Mouse (Mus musculus) MEL (cell line): ENCODE data around the gene Uox. TPM values are rescaled to one million over a fixed set of nuclear protein-coding genes. Genes with fewer than 3 reads are reported as not detected.

Source experiments
- DNase-seq: peaks from one replicate; pipeline ENCODE4 v3.0.0; 2011; ENCODE audit warnings: low read depth, low spot score
- H3K27ac ChIP-seq: 2 replicates; pipeline ENCODE4 v1.5.1; 2012; ENCODE audit warnings: low read depth, mild to moderate bottlenecking, control low read depth, low read length, moderate library complexity; ENCODE audit not compliant: control insufficient read depth
- H3K27me3 ChIP-seq, 2 experiments: fragments of 150-350 bp in 1 of 2; sonication (generic) in 1 of 2; 2 replicates each; pipeline ENCODE4 v1.6.1; 2012; ENCODE audit warnings: low read length in 2 of 2, mild to moderate bottlenecking in 2 of 2, improper control_type of control experiment in 1 of 2, moderate library complexity in 1 of 2; ENCODE audit not compliant: insufficient read depth in 2 of 2, control insufficient read depth in 1 of 2
- H3K36me3 ChIP-seq, 2 experiments: 2 replicates each; pipeline ENCODE4 v1.6.1; 2012 to 2014; ENCODE audit warnings: low read length in 2 of 2, improper control_type of control experiment in 1 of 2, inconsistent platforms in 1 of 2, mild to moderate bottlenecking in 1 of 2; ENCODE audit not compliant: insufficient read depth in 2 of 2, control insufficient read depth in 1 of 2
- H3K4me1 ChIP-seq, 2 experiments: fragments of 150-350 bp in 1 of 2; sonication (generic) in 1 of 2; 2 replicates each; pipeline ENCODE4 v1.6.1; 2012; ENCODE audit warnings: low read length in 2 of 2, improper control_type of control experiment in 1 of 2, mild to moderate bottlenecking in 1 of 2; ENCODE audit not compliant: insufficient read depth in 2 of 2, control insufficient read depth in 1 of 2
- H3K4me3 ChIP-seq, 2 experiments: fragments of 150-350 bp in 1 of 2; sonication (generic) in 1 of 2; 2 replicates each; pipeline ENCODE4 v1.5.1; 2012; ENCODE audit warnings: low read depth in 2 of 2, low read length in 2 of 2, mild to moderate bottlenecking in 2 of 2, moderate library complexity in 2 of 2, control low read depth in 1 of 2, improper control_type of control experiment in 1 of 2; ENCODE audit not compliant: control insufficient read depth in 1 of 2, insufficient read depth in 1 of 2
- H3K79me2 ChIP-seq: 2 replicates; pipeline ENCODE4 v1.6.1; 2012; ENCODE audit warnings: mild to moderate bottlenecking, low read length, moderate library complexity; ENCODE audit not compliant: control insufficient read depth, poor library complexity, insufficient read depth
- H3K9ac ChIP-seq: 2 replicates; pipeline ENCODE4 v1.6.1; 2012; ENCODE audit warnings: low read depth, mild to moderate bottlenecking, control low read depth, low read length, moderate library complexity; ENCODE audit not compliant: control insufficient read depth, poor library complexity, severe bottlenecking
- H3K9me3 ChIP-seq: fragments of 150-350 bp; sonication (generic); replicated peaks from 2 replicates; pipeline ENCODE4 v1.6.1; 2012; ENCODE audit warnings: mild to moderate bottlenecking, low read length, improper control_type of control experiment, moderate library complexity; ENCODE audit not compliant: insufficient read depth
- CHD1 ChIP-seq: IDR thresholded peaks from 2 replicates; pipeline ENCODE4 v1.6.1; 2012; ENCODE audit warnings: low read depth, mild to moderate bottlenecking, inconsistent platforms, low read length, improper control_type of control experiment
- EP300 ChIP-seq, 2 experiments: IDR thresholded peaks; 2 replicates each; pipeline ENCODE4 v1.6.1; 2011; ENCODE audit warnings: improper control_type of control experiment in 2 of 2, low read length in 2 of 2, low read depth in 1 of 2, mild to moderate bottlenecking in 1 of 2
- ETS1 ChIP-seq: IDR thresholded peaks from 2 replicates; pipeline ENCODE4 v1.6.1; 2012; ENCODE audit warnings: low read depth, mild to moderate bottlenecking, inconsistent platforms, low read length, improper control_type of control experiment, moderate library complexity
- GABPA ChIP-seq: IDR thresholded peaks from 2 replicates; pipeline ENCODE4 v1.6.1; 2012; ENCODE audit warnings: low read depth, mild to moderate bottlenecking, inconsistent platforms, low read length, improper control_type of control experiment, moderate library complexity
- JUND ChIP-seq: IDR thresholded peaks from 2 replicates; pipeline ENCODE4 v1.6.1; 2011; ENCODE audit warnings: low read depth, mild to moderate bottlenecking, improper control_type of control experiment, low read length
- MAFK ChIP-seq: IDR thresholded peaks from 2 replicates; pipeline ENCODE4 v1.6.1; 2011; ENCODE audit warnings: low read depth, mild to moderate bottlenecking, low read length, improper control_type of control experiment, borderline replicate concordance
- NELFE ChIP-seq: IDR thresholded peaks from 2 replicates; pipeline ENCODE4 v1.6.1; 2011; ENCODE audit warnings: low read depth, low read length, improper control_type of control experiment
- POLR2A ChIP-seq, 2 experiments: IDR thresholded peaks; 2 replicates each; pipeline ENCODE4 v1.6.1; 2011 to 2012; ENCODE audit warnings: low read length in 2 of 2, mild to moderate bottlenecking in 2 of 2, control low read depth in 1 of 2, improper control_type of control experiment in 1 of 2, low read depth in 1 of 2, moderate library complexity in 1 of 2; ENCODE audit not compliant: control insufficient read depth in 1 of 2, insufficient read depth in 1 of 2, poor library complexity in 1 of 2
- POLR2AphosphoS2 ChIP-seq: IDR thresholded peaks from 2 replicates; pipeline ENCODE4 v1.6.1; 2011; ENCODE audit warnings: low read length, improper control_type of control experiment
- POLR2AphosphoS5 ChIP-seq: IDR thresholded peaks from 2 replicates; pipeline ENCODE4 v1.6.1; 2012; ENCODE audit warnings: low read depth, borderline replicate concordance, mild to moderate bottlenecking, inconsistent platforms, low read length, moderate library complexity, mixed read lengths
- RAD21 ChIP-seq: IDR thresholded peaks from 2 replicates; pipeline ENCODE4 v1.6.1; 2011; ENCODE audit warnings: mild to moderate bottlenecking, low read depth, low read length, improper control_type of control experiment
- RCOR1 ChIP-seq: IDR thresholded peaks from 2 replicates; pipeline ENCODE4 v1.6.1; 2012; ENCODE audit warnings: low read depth, mild to moderate bottlenecking, inconsistent platforms, low read length, improper control_type of control experiment
- SIN3A ChIP-seq: IDR thresholded peaks from 2 replicates; pipeline ENCODE4 v1.6.1; 2012; ENCODE audit warnings: low read length, improper control_type of control experiment, inconsistent platforms
- SMC3 ChIP-seq: IDR thresholded peaks from 2 replicates; pipeline ENCODE4 v1.6.1; 2011; ENCODE audit warnings: low read depth, low read length, improper control_type of control experiment
- TBP ChIP-seq: IDR thresholded peaks from 2 replicates; pipeline ENCODE4 v1.8.0; 2011; ENCODE audit warnings: low read depth, low read length, improper control_type of control experiment
- ZNF384 ChIP-seq: IDR thresholded peaks from 2 replicates; pipeline ENCODE4 v1.6.1; 2012; ENCODE audit warnings: low read depth, mild to moderate bottlenecking, inconsistent platforms, low read length, improper control_type of control experiment
- polyA plus RNA-seq, 2 experiments: library from polyadenylated mRNA; stranded (reverse) in 1 of 2; unstranded in 1 of 2; fragments of >175 nt in 1 of 2; fragments of >200 nt in 1 of 2; gene quantifications; 2 replicates each; pipeline versions ENCODE4 v1.2.1 to v1.2.4; 2012; ENCODE audit warnings: low replicate concordance in 2 of 2, low read depth in 1 of 2; ENCODE audit not compliant: insufficient read length in 2 of 2, insufficient read depth in 1 of 2, missing spikeins in 1 of 2
- total RNA-seq: library from RNA; depleted of rRNA; stranded (reverse); fragments of 300-350 nt; gene quantifications from 2 replicates; pipeline ENCODE4 v1.2.3, GENCODE M21; 2012

Uox gene
- total and polyA plus RNA-seq, 3 experiments = not detected

DNA sequence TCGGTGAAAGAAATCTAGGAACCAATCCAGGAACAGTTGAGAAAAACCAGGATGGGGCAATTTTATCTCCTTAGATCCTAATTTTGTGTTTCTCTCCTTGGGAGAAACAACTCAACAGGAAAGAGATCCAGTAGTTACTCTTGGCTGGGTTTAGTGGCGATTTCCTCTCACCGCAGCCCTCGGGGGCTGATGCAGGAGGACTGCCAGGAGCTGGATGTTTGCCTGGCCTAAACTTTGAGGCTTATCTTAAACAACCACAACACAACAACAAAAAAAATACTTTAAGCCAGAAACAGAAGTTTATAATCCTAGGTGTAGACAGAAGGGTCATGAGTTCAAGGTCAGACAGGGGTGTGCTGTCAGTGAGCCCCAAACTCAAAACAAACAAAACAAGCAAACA lies 41.6 kb downstream of the Uox start:
- Histone ChIP-seq H3K27me3 (no peaks in the 10 kb centered on the region), H3K9me3 (no peaks in the 10 kb centered on the region), H3K4me1 (peaks cover 0 to 10% of the 10 kb centered on the region in 2 experiments; a peak in 2 of 4 replicates), H3K27ac (no peak overlapping the region), H3K4me3 (no peak overlapping the region), H3K9ac (no peak overlapping the region), H3K79me2 (no peaks in the 10 kb centered on the region), H3K36me3 (peaks cover 0 to 3% of the 10 kb centered on the region in 2 experiments; a peak in 2 of 4 replicates)
- no peak for DNase-seq
- TF ChIP-seq MAFK (no peak), EP300 (IDR thresholded peaks at IDR 0.05; ENCODE audit: low read depth in 1 of 2, low read length in 2 of 2) (no peak), POLR2AphosphoS2 (no peak), CHD1 (no peak), JUND (no peak), NELFE (no peak), POLR2A (IDR thresholded peaks at IDR 0.05; ENCODE audit: control insufficient read depth in 1 of 2, insufficient read depth in 1 of 2, low read depth in 1 of 2, low read length in 2 of 2, poor library complexity in 1 of 2) (no peak), TBP (no peak), ETS1 (no peak), RAD21 (no peak), SMC3 (no peak), SIN3A (no peak), ZNF384 (no peak), POLR2AphosphoS5 (no peak), RCOR1 (no peak)

DNA sequence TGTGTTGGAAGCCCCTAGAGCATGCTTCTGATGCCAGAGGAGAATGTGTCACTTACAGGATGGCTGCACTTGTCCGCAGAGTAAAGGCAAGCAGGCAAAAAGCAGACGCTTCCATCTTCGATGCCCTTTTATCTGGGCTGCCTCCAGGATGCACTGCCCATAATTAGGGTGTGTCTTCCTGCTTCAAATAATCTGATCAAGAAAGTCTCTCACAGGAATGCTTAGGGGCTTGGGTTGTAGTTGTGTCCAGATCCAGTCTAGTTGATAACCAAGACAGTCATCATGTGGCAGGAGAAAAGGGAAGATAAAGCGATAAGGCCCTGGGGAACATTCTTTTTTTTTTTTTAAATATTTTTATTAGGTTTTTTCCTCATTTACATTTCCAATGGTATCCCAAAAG lies 45.3 kb downstream of the Uox start, which contains the start of gene Dnase2b:
TSS of gene Dnase2b (minus strand) at position 101 of the 400 bp plus-strand sequence.
- DNase-seq = no peak
- TF ChIP-seq JUND (no peak), ETS1 (no peak), POLR2AphosphoS2 (no peak), GABPA (no peak), MAFK (no peak)
- Histone ChIP-seq H3K4me1 (peaks cover 3 to 22% of the 10 kb centered on the region in 2 experiments), H3K27me3 (no peaks in the 10 kb centered on the region), H3K36me3 (peaks cover 0 to 14% of the 10 kb centered on the region in 2 experiments; a peak in 2 of 4 replicates), H3K9ac (no peak within 1 kb of the TSS), H3K4me3 (no peak within 1 kb of the TSS), H3K79me2 (no peaks in the 10 kb centered on the region), H3K27ac (no peak within 1 kb of the TSS), H3K9me3 (no peaks in the 10 kb centered on the region)
